Mouse (Mus musculus): ENCODE measurements at regions not wholly inside any gene's neighbourhood (a gene's known extent, or its start where the extent isn't known, plus 50 kb on each side); places are given as distances from the start of the nearest gene placed in this dataset.

GRCm38 (mm10) chr6:112218248-112218647, 55.3 kb upstream of the Lmcd1 start:
- H3K9ac ChIP-seq: no peak overlapping the region
- no peak overlapping the region for H3K27ac ChIP-seq
- no peaks in the 10 kb centered on the region for H3K36me3 ChIP-seq
- H3K9me3 ChIP-seq: no peaks in the 10 kb centered on the region
- no peaks in the 10 kb centered on the region for H3K27me3 ChIP-seq
- ATAC-seq (ENCODE audit: insufficient number of reproducible peaks, insufficient read depth, low FRiP score, low TSS enrichment): no peak
- 77% methylated on average over 1 of the region's 1 CpGs for WGBS
- H3K4me1 ChIP-seq: no peaks in the 10 kb centered on the region
- no peak overlapping the region for H3K4me2 ChIP-seq (replicated peaks)
- H3K4me3 ChIP-seq: no peak overlapping the region

- Histone ChIP-seq H3K4me1 (no peaks in the 10 kb centered on the region), H3K4me3 (no peak overlapping the region), H3K27ac (no peak overlapping the region), H3K4me2 (replicated peaks) (no peak overlapping the region), H3K27me3 (no peaks in the 10 kb centered on the region), H3K9me3 (no peaks in the 10 kb centered on the region), H3K9ac (no peak overlapping the region), H3K36me3 (no peaks in the 10 kb centered on the region)
- WGBS: 88% methylated on average over 7 of the region's 7 CpGs
- no peak for ATAC-seq (ENCODE audit: insufficient number of reproducible peaks, insufficient read depth, low FRiP score, low TSS enrichment)
These were observed 53.9 kb upstream of the Lmcd1 start for GRCm38 (mm10) chr6:112219641-112220040.

- no peak for ATAC-seq (ENCODE audit: insufficient number of reproducible peaks, insufficient read depth, low FRiP score, low TSS enrichment)
- no peak overlapping the region for H3K27ac ChIP-seq
- no peaks in the 10 kb centered on the region for H3K36me3 ChIP-seq
- H3K27me3 ChIP-seq: no peaks in the 10 kb centered on the region
- no peak overlapping the region for H3K4me3 ChIP-seq
- no peak overlapping the region for H3K9ac ChIP-seq
- no peak overlapping the region for H3K4me2 ChIP-seq (replicated peaks)
- no peaks in the 10 kb centered on the region for H3K4me1 ChIP-seq
- WGBS: 86% methylated on average over 3 of the region's 3 CpGs
- H3K9me3 ChIP-seq: no peaks in the 10 kb centered on the region
These were observed 53.4 kb upstream of the Lmcd1 start for GRCm38 (mm10) chr6:112220149-112220548.

GRCm38 (mm10) chr6:112221373-112221772, 52.2 kb upstream of the Lmcd1 start:
- Histone ChIP-seq H3K27me3 (no peaks in the 10 kb centered on the region), H3K4me2 (replicated peaks) (no peak overlapping the region), H3K4me1 (no peaks in the 10 kb centered on the region), H3K27ac (no peak overlapping the region), H3K9me3 (no peaks in the 10 kb centered on the region), H3K9ac (no peak overlapping the region), H3K36me3 (no peaks in the 10 kb centered on the region), H3K4me3 (no peak overlapping the region)
- WGBS: 73% methylated on average over 2 of the region's 2 CpGs
- no peak for ATAC-seq (ENCODE audit: insufficient number of reproducible peaks, insufficient read depth, low FRiP score, low TSS enrichment)

- Histone ChIP-seq H3K27me3 (no peaks in the 10 kb centered on the region), H3K36me3 (no peaks in the 10 kb centered on the region), H3K4me2 (replicated peaks) (no peak overlapping the region), H3K9ac (no peak overlapping the region), H3K9me3 (no peaks in the 10 kb centered on the region), H3K4me1 (no peaks in the 10 kb centered on the region), H3K27ac (no peak overlapping the region), H3K4me3 (no peak overlapping the region)
- no peak for ATAC-seq (ENCODE audit: insufficient number of reproducible peaks, insufficient read depth, low FRiP score, low TSS enrichment)
- WGBS: 78% methylated on average over 7 of the region's 7 CpGs
These were observed 50.2 kb upstream of the Lmcd1 start for GRCm38 (mm10) chr6:112223325-112223724.

Data from embryonic facial prominence, embryonic 12.5 days (tissue).